Mouse (Mus musculus) embryonic facial prominence, embryonic 14.5 days (tissue): Measurements from ENCODE around the gene C130050O18Rik. TPM values are rescaled to one million over a fixed set of nuclear protein-coding genes. Genes with fewer than 3 reads are reported as not detected.
A peak's percentile ranks its signal among the peaks of the same experiment; 100 is the strongest.

Source experiments
- ATAC-seq: fragments of 200-750 bp; cut with Nextera tagmentation; 2 replicates; pipeline ENCODE4 v1.8.0; 2017; ENCODE audit warnings: low read depth, moderate number of reproducible peaks, moderate TSS enrichment
- DNase-seq: peaks from one replicate; pipeline ENCODE4 v3.0.0-alpha.2; 2015; ENCODE audit warnings: low spot score
- H3K27ac ChIP-seq: fragments of 300-500 bp; sonication (generic); replicated peaks from 2 replicates; pipeline ENCODE4 v1.5.1; 2014; ENCODE audit warnings: low read depth, mild to moderate bottlenecking, low read length, moderate library complexity
- H3K27me3 ChIP-seq: fragments of 300-500 bp; sonication (generic); replicated peaks from 2 replicates; pipeline ENCODE4 v1.6.1; 2014; ENCODE audit warnings: low read length; ENCODE audit not compliant: control insufficient read depth, insufficient read depth
- H3K36me3 ChIP-seq: fragments of 300-500 bp; sonication (generic); 2 replicates; pipeline ENCODE4 v1.6.1; 2014; ENCODE audit warnings: low read length, mixed read lengths; ENCODE audit not compliant: control insufficient read depth, insufficient read depth
- H3K4me1 ChIP-seq: fragments of 300-500 bp; sonication (generic); 2 replicates; pipeline ENCODE4 v1.6.1; 2014; ENCODE audit warnings: antibody characterized with exemption, low read length; ENCODE audit not compliant: control insufficient read depth, insufficient read depth
- H3K4me2 ChIP-seq: fragments of 300-500 bp; sonication (generic); 2 replicates; pipeline ENCODE4 v1.6.1; 2014; ENCODE audit warnings: low read depth, mild to moderate bottlenecking, low read length, moderate library complexity, mixed read lengths
- H3K4me3 ChIP-seq: fragments of 300-500 bp; sonication (generic); 2 replicates; pipeline ENCODE4 v1.5.1; 2014; ENCODE audit warnings: low read depth, mild to moderate bottlenecking, low read length
- H3K9ac ChIP-seq: fragments of 300-500 bp; sonication (generic); 2 replicates; pipeline ENCODE4 v1.6.1; 2014; ENCODE audit warnings: low read depth, mild to moderate bottlenecking, low read length, moderate library complexity, mixed read lengths
- H3K9me3 ChIP-seq: fragments of 300-500 bp; sonication (generic); 2 replicates; pipeline ENCODE4 v1.6.1; 2016; ENCODE audit warnings: low read length; ENCODE audit not compliant: control insufficient read depth
- WGBS: fragments of 180-500 bp; shearing (Covaris S2); extraction: QIAGEN DNeasy Blood & Tissue Kit; methylation state at CpG from one replicate; pipeline ENCODE4 v1.1.7; 2014; 5-methylcytosine and 5-hydroxymethylcytosine counted together
- polyA plus RNA-seq: library from polyadenylated mRNA; unstranded; fragments of >200 nt; fragmentation: Nextera tagmentation; extraction: Ambion mirVana; gene quantifications from 2 replicates; pipeline ENCODE4 v1.2.1, GENCODE M21; 2014

Gene C130050O18Rik
- polyA plus RNA-seq, 1 experiment from 2014 or later = 5.2 TPM

- peak; percentile 80 for DNase-seq
- H3K4me2 ChIP-seq = 0 out of 2 replicates have a peak within 1 kb of the TSS, but pooled peaks have one; percentile 3
- peaks cover 36% of the 10 kb centered on the region for H3K4me1 ChIP-seq
- H3K4me3 ChIP-seq = no peak within 1 kb of the TSS
- H3K27me3 ChIP-seq = no peaks in the 10 kb centered on the region
- H3K27ac ChIP-seq = peak within 1 kb of the TSS; percentile 77
- H3K9ac ChIP-seq = peak within 1 kb of the TSS; percentile 34; the same call in 1 of the 2 replicates
- H3K9me3 ChIP-seq = no peaks in the 10 kb centered on the region
- no peak for ATAC-seq
- H3K36me3 ChIP-seq = no peaks in the 10 kb centered on the region
- 38% methylated on average over 17 of the region's 18 CpGs for WGBS
Measured at GRCm38 (mm10) chr5:139377468-139378270, 27.4 kb upstream of the C130050O18Rik start, which contains the start of gene Gpr146. Gene Gpr146 (plus strand): TSS chr5:139377697.

GRCm38 (mm10) chr5:139378271-139378556 is 26.9 kb upstream of the C130050O18Rik start:
- Histone ChIP-seq H3K27me3 (no peaks in the 10 kb centered on the region), H3K9ac (0 out of 2 replicates have a peak overlapping the region, but pooled peaks have one; percentile 34), H3K4me3 (no peak overlapping the region), H3K4me1 (peaks cover 36% of the 10 kb centered on the region), H3K27ac (peak overlapping the region; percentile 77), H3K36me3 (no peaks in the 10 kb centered on the region), H3K9me3 (no peaks in the 10 kb centered on the region), H3K4me2 (no peak overlapping the region)
- ATAC-seq (no peak), DNase-seq (no peak)
- WGBS = 76% methylated on average over 7 of the region's 7 CpGs

- Histone ChIP-seq H3K9me3 (no peaks in the 10 kb centered on the region), H3K27me3 (no peaks in the 10 kb centered on the region), H3K4me3 (no peak overlapping the region), H3K4me2 (peak overlapping the region; percentile 3; the same call in 1 of the 2 replicates), H3K27ac (peak overlapping the region; percentile 77), H3K9ac (no peak overlapping the region), H3K36me3 (no peaks in the 10 kb centered on the region), H3K4me1 (peaks cover 36% of the 10 kb centered on the region)
- ATAC-seq (peak; percentile 13; the same call in 1 of the 2 replicates), DNase-seq (peak; percentile 70)
- 36% methylated on average over 19 of the region's 21 CpGs for WGBS
Measured at GRCm38 (mm10) chr5:139378986-139379629, 26.0 kb upstream of the C130050O18Rik start.

GRCm38 (mm10) chr5:139379771-139380384 is 25.2 kb upstream of the C130050O18Rik start:
- no peak for ATAC-seq
- Histone ChIP-seq H3K4me3 (peak overlapping the region; percentile 52), H3K27me3 (no peaks in the 10 kb centered on the region), H3K9me3 (no peaks in the 10 kb centered on the region), H3K4me1 (peaks cover 36% of the 10 kb centered on the region), H3K27ac (peak overlapping the region; percentile 77; the same call in 1 of the 2 replicates), H3K36me3 (no peaks in the 10 kb centered on the region), H3K4me2 (peak overlapping the region; percentile 67), H3K9ac (peak overlapping the region; percentile 57)
- DNase-seq = no peak
- WGBS = 26% methylated on average over 8 of the region's 8 CpGs

- peaks cover 36% of the 10 kb centered on the region for H3K4me1 ChIP-seq
- DNase-seq (peak; percentile 95), ATAC-seq (peak; percentile 82)
- 2% methylated on average over 34 of the region's 73 CpGs for WGBS
- H3K4me3 ChIP-seq = peak overlapping the region; percentile 52
- H3K9ac ChIP-seq = peak overlapping the region; percentile 57
- H3K27me3 ChIP-seq = no peaks in the 10 kb centered on the region
- H3K9me3 ChIP-seq = no peaks in the 10 kb centered on the region
- H3K36me3 ChIP-seq = no peaks in the 10 kb centered on the region
- H3K27ac ChIP-seq = peak overlapping the region; percentile 77; the same call in 1 of the 2 replicates
- peak overlapping the region; percentile 67 for H3K4me2 ChIP-seq
Measured at GRCm38 (mm10) chr5:139380385-139381248, 24.5 kb upstream of the C130050O18Rik start.

GRCm38 (mm10) chr5:139381586-139382513 is 23.2 kb upstream of the C130050O18Rik start:
- H3K27ac ChIP-seq = no peak overlapping the region
- WGBS = 86% methylated on average over 18 of the region's 18 CpGs
- peaks cover 36% of the 10 kb centered on the region for H3K4me1 ChIP-seq
- no peak overlapping the region for H3K4me3 ChIP-seq
- no peaks in the 10 kb centered on the region for H3K27me3 ChIP-seq
- ATAC-seq (no peak), DNase-seq (no peak)
- H3K9ac ChIP-seq = no peak overlapping the region; the same call in 1 of the 2 replicates
- no peaks in the 10 kb centered on the region for H3K9me3 ChIP-seq
- peak overlapping the region; percentile 24; the same call in 1 of the 2 replicates for H3K4me2 ChIP-seq
- no peaks in the 10 kb centered on the region for H3K36me3 ChIP-seq

- ATAC-seq (no peak), DNase-seq (no peak)
- H3K4me2 ChIP-seq = peak overlapping the region; percentile 24; the same call in 1 of the 2 replicates
- H3K4me1 ChIP-seq = peaks cover 27% of the 10 kb centered on the region
- H3K4me3 ChIP-seq = no peak overlapping the region
- H3K27ac ChIP-seq = no peak overlapping the region
- H3K27me3 ChIP-seq = no peaks in the 10 kb centered on the region
- H3K36me3 ChIP-seq = no peaks in the 10 kb centered on the region
- H3K9me3 ChIP-seq = no peaks in the 10 kb centered on the region
- no peak overlapping the region for H3K9ac ChIP-seq
- 76% methylated on average over 8 of the region's 8 CpGs for WGBS
Measured at GRCm38 (mm10) chr5:139382760-139383159, 22.3 kb upstream of the C130050O18Rik start.
